In the genomic region with DNA sequence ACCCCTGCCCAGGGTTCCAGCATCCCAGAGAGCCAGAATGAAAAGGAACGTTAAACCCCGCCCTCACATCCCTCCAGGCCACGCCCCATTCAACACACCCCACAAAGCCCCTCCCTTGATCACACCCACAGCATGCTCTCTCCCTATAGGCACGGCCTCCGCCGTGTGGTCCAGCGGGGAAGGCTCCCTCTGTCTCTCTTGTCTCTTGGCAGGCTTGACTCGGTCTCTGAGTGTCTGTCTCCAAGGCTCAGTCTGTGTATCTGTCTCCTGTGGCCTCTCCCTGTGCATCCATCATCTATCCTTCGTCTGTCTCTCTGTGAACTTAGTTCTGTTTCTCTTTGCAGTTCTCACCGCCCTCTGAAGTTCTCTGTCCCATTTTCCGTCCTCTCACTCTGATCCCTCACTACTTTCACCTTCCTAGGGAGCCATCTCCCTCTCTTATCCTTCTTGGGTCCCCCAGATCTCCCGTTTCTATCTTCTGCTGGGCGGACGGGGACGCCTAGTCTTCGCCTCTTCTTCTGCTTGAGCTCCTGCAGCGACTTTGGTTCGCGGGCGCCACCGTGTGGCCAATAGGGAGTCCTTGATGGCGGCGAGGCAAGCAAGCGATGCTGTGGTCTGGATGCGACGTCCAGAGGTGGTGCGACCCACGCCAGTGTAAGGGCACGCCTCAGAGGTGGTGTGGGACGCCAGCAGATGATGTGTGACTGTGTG, we compare ENCODE assay signal across 8 mouse cellular contexts. TPM values are rescaled to one million over a fixed set of nuclear protein-coding genes. Genes with fewer than 3 reads are reported as not detected.
DNase-seq lines count a peak whose midpoint lies in the region; ATAC-seq lines count a peak whose summit lies in the region.

A gene (plus strand): TSS at position 146 of the 711 bp plus-strand sequence.

- peak; percentile 93 for DNase-seq in CD4-positive, CD25-positive, alpha-beta regulatory T cell, adult 2 months (ENCODE audit: low read depth, low spot score)
- peak; percentile 85 for DNase-seq in c-Kit-positive CD71-negative TER-119-negative erythroid progenitor cells, embryonic 14.5 days (ENCODE audit: low read depth)
- peak; percentile 91 for DNase-seq in forebrain, embryonic 11.5 days (ENCODE audit: low spot score)
- DNase-seq in kidney, postnatal 25 days: peak; percentile 87 to 93
- peak; percentile 91 for DNase-seq in neural tube, embryonic 11.5 days (ENCODE audit: low spot score)

- no peaks in the 10 kb centered on the region for H3K9me3 ChIP-seq in forebrain, embryonic 11.5 days (ENCODE audit: control insufficient read depth, low read length)
- H3K9me3 ChIP-seq in heart, embryonic 16.5 days (replicated peaks; ENCODE audit: control insufficient read depth, low read length): no peaks in the 10 kb centered on the region
- no peaks in the 10 kb centered on the region for H3K9me3 ChIP-seq in liver, embryonic 15.5 days (replicated peaks)
- no peaks in the 10 kb centered on the region for H3K9me3 ChIP-seq in neural tube, embryonic 11.5 days (ENCODE audit: control insufficient read depth, low read length)
- no peaks in the 10 kb centered on the region for H3K9me3 ChIP-seq in stomach, embryonic 16.5 days (replicated peaks; ENCODE audit: control insufficient read depth, low read length)

- peak within 1 kb of the TSS; percentile 15 for H3K4me3 ChIP-seq in forebrain, embryonic 11.5 days (ENCODE audit: low read depth, low read length)
- peak within 1 kb of the TSS; percentile 33 for H3K4me3 ChIP-seq in heart, embryonic 16.5 days (ENCODE audit: low read length)
- peak within 1 kb of the TSS; percentile 44 for H3K4me3 ChIP-seq in liver, embryonic 15.5 days (replicated peaks)
- peak within 1 kb of the TSS; percentile 14 for H3K4me3 ChIP-seq in neural tube, embryonic 11.5 days (ENCODE audit: low read depth, low read length)
- H3K4me3 ChIP-seq in stomach, embryonic 16.5 days (replicated peaks; ENCODE audit: low read length): peak within 1 kb of the TSS; percentile 40

- peak; percentile 75 for ATAC-seq in forebrain, embryonic 11.5 days (replicated peaks; ENCODE audit: low FRiP score)
- ATAC-seq in heart, embryonic 16.5 days (replicated peaks; ENCODE audit: extremely low read depth, insufficient read depth, low FRiP score): peak; percentile 74
- peak; percentile 82 for ATAC-seq in liver, embryonic 15.5 days (ENCODE audit: insufficient read depth)
- peak; percentile 75 for ATAC-seq in neural tube, embryonic 11.5 days (ENCODE audit: insufficient read depth, low FRiP score, low TSS enrichment)
- peak; percentile 87 for ATAC-seq in stomach, embryonic 16.5 days (ENCODE audit: insufficient read depth, low FRiP score)

- peaks cover 24% of the 10 kb centered on the region for H3K4me1 ChIP-seq in forebrain, embryonic 11.5 days (replicated peaks; ENCODE audit: control insufficient read depth, insufficient read depth, low read length)
- peaks cover 19% of the 10 kb centered on the region for H3K4me1 ChIP-seq in heart, embryonic 16.5 days (ENCODE audit: control insufficient read depth, insufficient read depth, low read length)
- peaks cover 25% of the 10 kb centered on the region for H3K4me1 ChIP-seq in liver, embryonic 15.5 days (replicated peaks)
- peaks cover 30% of the 10 kb centered on the region for H3K4me1 ChIP-seq in neural tube, embryonic 11.5 days (ENCODE audit: control insufficient read depth, insufficient read depth, low read length)
- peaks cover 38% of the 10 kb centered on the region for H3K4me1 ChIP-seq in stomach, embryonic 16.5 days (ENCODE audit: control insufficient read depth, insufficient read depth, low read length)

- H3K9ac ChIP-seq in forebrain, embryonic 11.5 days (ENCODE audit: low read length): peak within 1 kb of the TSS; percentile 39
- peak within 1 kb of the TSS; percentile 53 for H3K9ac ChIP-seq in heart, embryonic 16.5 days (ENCODE audit: low read length)
- no peak within 1 kb of the TSS for H3K9ac ChIP-seq in liver, embryonic 15.5 days
- peak within 1 kb of the TSS; percentile 39 for H3K9ac ChIP-seq in neural tube, embryonic 11.5 days (ENCODE audit: low read length)
- peak within 1 kb of the TSS; percentile 65 for H3K9ac ChIP-seq in stomach, embryonic 16.5 days (ENCODE audit: low read length)

- H3K27me3 ChIP-seq in forebrain, embryonic 11.5 days (ENCODE audit: control insufficient read depth, insufficient read depth, low read length): peaks cover 29% of the 10 kb centered on the region
- H3K27me3 ChIP-seq in heart, embryonic 16.5 days (ENCODE audit: control insufficient read depth, insufficient read depth, low read length): peaks cover 22% of the 10 kb centered on the region
- peaks cover 89% of the 10 kb centered on the region for H3K27me3 ChIP-seq in liver, embryonic 15.5 days
- H3K27me3 ChIP-seq in neural tube, embryonic 11.5 days (ENCODE audit: control insufficient read depth, insufficient read depth, low read length): peaks cover 21% of the 10 kb centered on the region
- peaks cover 9% of the 10 kb centered on the region; the same call in 1 of the 2 replicates for H3K27me3 ChIP-seq in stomach, embryonic 16.5 days (ENCODE audit: control insufficient read depth, insufficient read depth, low read length)

- 0% methylated on average over 30 of the region's 30 CpGs for WGBS in forebrain, embryonic 11.5 days
- WGBS in heart, embryonic 16.5 days: under 1% methylated on average over 30 of the region's 30 CpGs
- under 1% methylated on average over 30 of the region's 30 CpGs for WGBS in liver, embryonic 15.5 days (ENCODE audit: insufficient replicate concordance)
- WGBS in neural tube, embryonic 11.5 days: under 1% methylated on average over 30 of the region's 30 CpGs
- under 1% methylated on average over 30 of the region's 30 CpGs for WGBS in stomach, embryonic 16.5 days

- no peaks in the 10 kb centered on the region for H3K36me3 ChIP-seq in forebrain, embryonic 11.5 days (ENCODE audit: control insufficient read depth, insufficient read depth, low read length)
- peaks cover 10% of the 10 kb centered on the region for H3K36me3 ChIP-seq in heart, embryonic 16.5 days (ENCODE audit: control insufficient read depth, insufficient read depth)
- H3K36me3 ChIP-seq in liver, embryonic 15.5 days (replicated peaks): no peaks in the 10 kb centered on the region
- no peaks in the 10 kb centered on the region for H3K36me3 ChIP-seq in neural tube, embryonic 11.5 days (ENCODE audit: control insufficient read depth, insufficient read depth, low read length)
- no peaks in the 10 kb centered on the region for H3K36me3 ChIP-seq in stomach, embryonic 16.5 days (ENCODE audit: control insufficient read depth, insufficient read depth, low read length)

- H3K4me2 ChIP-seq in forebrain, embryonic 11.5 days (ENCODE audit: low read depth, low read length, severe bottlenecking): peak within 1 kb of the TSS; percentile 46
- peak within 1 kb of the TSS; percentile 68 for H3K4me2 ChIP-seq in heart, embryonic 16.5 days (ENCODE audit: low read depth, low read length)
- peak within 1 kb of the TSS; percentile 75 for H3K4me2 ChIP-seq in liver, embryonic 15.5 days
- H3K4me2 ChIP-seq in neural tube, embryonic 11.5 days (ENCODE audit: low read depth): peak within 1 kb of the TSS; percentile 42
- H3K4me2 ChIP-seq in stomach, embryonic 16.5 days (ENCODE audit: low read depth, low read length): peak within 1 kb of the TSS; percentile 68

- peak within 1 kb of the TSS; percentile 15; the same call in 1 of the 2 replicates for H3K27ac ChIP-seq in forebrain, embryonic 11.5 days (ENCODE audit: low read depth, low read length)
- peak within 1 kb of the TSS; percentile 72 for H3K27ac ChIP-seq in heart, embryonic 16.5 days (ENCODE audit: low read length)
- no peak within 1 kb of the TSS for H3K27ac ChIP-seq in liver, embryonic 15.5 days (replicated peaks)
- peak within 1 kb of the TSS; percentile 9 for H3K27ac ChIP-seq in neural tube, embryonic 11.5 days (ENCODE audit: low read depth, low read length)
- H3K27ac ChIP-seq in stomach, embryonic 16.5 days (ENCODE audit: low read length): peak within 1 kb of the TSS; percentile 97

RNA-seq across cellular contexts. Expression of the gene that starts here (rescaled TPM):
- 7.3 and 7.4 TPM in 2 replicates for polyA plus RNA-seq in forebrain, embryonic 11.5 days (2014; fragmentation: Nextera tagmentation; extraction: Ambion mirVana)
- 2.9 and 3.7 TPM in 2 replicates for polyA plus RNA-seq in heart, embryonic 16.5 days (2015; fragmentation: Nextera tagmentation; extraction: Ambion mirVana)
- 0.13 TPM in 2 replicates for polyA plus RNA-seq in liver, embryonic 15.5 days (2015; fragmentation: Nextera tagmentation; extraction: Ambion mirVana)
- polyA plus RNA-seq in neural tube, embryonic 11.5 days (2014; fragmentation: Nextera tagmentation; extraction: Ambion mirVana): 7.0 and 7.2 TPM in 2 replicates
- polyA plus RNA-seq in stomach, embryonic 16.5 days (2015; fragmentation: Nextera tagmentation; extraction: Ambion mirVana): 9.7 and 12.0 TPM in 2 replicates

Comparison
In these comparisons a context has a peak if more than half of its experiments do, and no peak if none do; other contexts are left out.
1. Peak in ATAC-seq, H3K4me3 ChIP-seq and H3K4me2 ChIP-seq in liver, embryonic 15.5 days; RNA of the gene not detected or under 1 TPM.